Mouse (Mus musculus) MEL (cell line): ENCODE results near the gene Prrx2. TPM values are rescaled to one million over a fixed set of nuclear protein-coding genes. Genes with fewer than 3 reads are reported as not detected.
A peak's percentile ranks its signal among the peaks of the same experiment; 100 is the strongest.
"Not testable (repeated sequence)": the region's sequence is repeated elsewhere in the genome, so short reads cannot be mapped to it uniquely, and the experiment has no call there.

Source experiments
- DNase-seq: peaks from one replicate; pipeline ENCODE4 v3.0.0; 2011; ENCODE audit warnings: low read depth, low spot score
- H3K27ac ChIP-seq: 2 replicates; pipeline ENCODE4 v1.5.1; 2012; ENCODE audit warnings: low read depth, mild to moderate bottlenecking, control low read depth, low read length, moderate library complexity; ENCODE audit not compliant: control insufficient read depth
- H3K27me3 ChIP-seq, 2 experiments: fragments of 150-350 bp in 1 of 2; sonication (generic) in 1 of 2; 2 replicates each; pipeline ENCODE4 v1.6.1; 2012; ENCODE audit warnings: low read length in 2 of 2, mild to moderate bottlenecking in 2 of 2, improper control_type of control experiment in 1 of 2, moderate library complexity in 1 of 2; ENCODE audit not compliant: insufficient read depth in 2 of 2, control insufficient read depth in 1 of 2
- H3K36me3 ChIP-seq, 2 experiments: 2 replicates each; pipeline ENCODE4 v1.6.1; 2012 to 2014; ENCODE audit warnings: low read length in 2 of 2, improper control_type of control experiment in 1 of 2, inconsistent platforms in 1 of 2, mild to moderate bottlenecking in 1 of 2; ENCODE audit not compliant: insufficient read depth in 2 of 2, control insufficient read depth in 1 of 2
- H3K4me1 ChIP-seq, 2 experiments: fragments of 150-350 bp in 1 of 2; sonication (generic) in 1 of 2; 2 replicates each; pipeline ENCODE4 v1.6.1; 2012; ENCODE audit warnings: low read length in 2 of 2, improper control_type of control experiment in 1 of 2, mild to moderate bottlenecking in 1 of 2; ENCODE audit not compliant: insufficient read depth in 2 of 2, control insufficient read depth in 1 of 2
- H3K4me3 ChIP-seq, 2 experiments: fragments of 150-350 bp in 1 of 2; sonication (generic) in 1 of 2; 2 replicates each; pipeline ENCODE4 v1.5.1; 2012; ENCODE audit warnings: low read depth in 2 of 2, low read length in 2 of 2, mild to moderate bottlenecking in 2 of 2, moderate library complexity in 2 of 2, control low read depth in 1 of 2, improper control_type of control experiment in 1 of 2; ENCODE audit not compliant: control insufficient read depth in 1 of 2, insufficient read depth in 1 of 2
- H3K79me2 ChIP-seq: 2 replicates; pipeline ENCODE4 v1.6.1; 2012; ENCODE audit warnings: mild to moderate bottlenecking, low read length, moderate library complexity; ENCODE audit not compliant: control insufficient read depth, poor library complexity, insufficient read depth
- H3K9ac ChIP-seq: 2 replicates; pipeline ENCODE4 v1.6.1; 2012; ENCODE audit warnings: low read depth, mild to moderate bottlenecking, control low read depth, low read length, moderate library complexity; ENCODE audit not compliant: control insufficient read depth, poor library complexity, severe bottlenecking
- H3K9me3 ChIP-seq: fragments of 150-350 bp; sonication (generic); replicated peaks from 2 replicates; pipeline ENCODE4 v1.6.1; 2012; ENCODE audit warnings: mild to moderate bottlenecking, low read length, improper control_type of control experiment, moderate library complexity; ENCODE audit not compliant: insufficient read depth
- CTCF ChIP-seq, 3 experiments: IDR thresholded peaks in 2 of 3; conservative IDR thresholded peaks in 1 of 3; 2 replicates each; pipeline ENCODE4 v1.5.1; 2011 to 2012; ENCODE audit warnings: low read length in 3 of 3, low read depth in 2 of 3, mild to moderate bottlenecking in 2 of 3, improper control_type of control experiment in 1 of 3, inconsistent platforms in 1 of 3, mixed read lengths in 1 of 3, moderate library complexity in 1 of 3; ENCODE audit not compliant: control insufficient read depth in 1 of 3, insufficient read depth in 1 of 3, poor library complexity in 1 of 3, severe bottlenecking in 1 of 3
- ELF1 ChIP-seq: IDR thresholded peaks from 2 replicates; pipeline ENCODE4 v1.6.1; 2014; ENCODE audit warnings: low read depth, mild to moderate bottlenecking, inconsistent platforms, low read length, improper control_type of control experiment, moderate library complexity
- HCFC1 ChIP-seq: IDR thresholded peaks from 2 replicates; pipeline ENCODE4 v1.6.1; 2012; ENCODE audit warnings: low read depth, mild to moderate bottlenecking, inconsistent platforms, low read length, improper control_type of control experiment, moderate library complexity
- JUND ChIP-seq: IDR thresholded peaks from 2 replicates; pipeline ENCODE4 v1.6.1; 2011; ENCODE audit warnings: low read depth, mild to moderate bottlenecking, improper control_type of control experiment, low read length
- MYC ChIP-seq: IDR thresholded peaks from 2 replicates; pipeline ENCODE4 v1.6.1; 2011; ENCODE audit warnings: low read depth, mild to moderate bottlenecking, low read length, improper control_type of control experiment, moderate library complexity
- NRF1 ChIP-seq: IDR thresholded peaks from 2 replicates; pipeline ENCODE4 v1.6.1; 2014; ENCODE audit warnings: low read depth, mild to moderate bottlenecking, inconsistent platforms, low read length, improper control_type of control experiment, moderate library complexity; ENCODE audit not compliant: poor library complexity, insufficient read depth, severe bottlenecking
- POLR2AphosphoS5 ChIP-seq: IDR thresholded peaks from 2 replicates; pipeline ENCODE4 v1.6.1; 2012; ENCODE audit warnings: low read depth, borderline replicate concordance, mild to moderate bottlenecking, inconsistent platforms, low read length, moderate library complexity, mixed read lengths
- SIN3A ChIP-seq: IDR thresholded peaks from 2 replicates; pipeline ENCODE4 v1.6.1; 2012; ENCODE audit warnings: low read length, improper control_type of control experiment, inconsistent platforms
- SMC3 ChIP-seq: IDR thresholded peaks from 2 replicates; pipeline ENCODE4 v1.6.1; 2011; ENCODE audit warnings: low read depth, low read length, improper control_type of control experiment
- TBP ChIP-seq: IDR thresholded peaks from 2 replicates; pipeline ENCODE4 v1.8.0; 2011; ENCODE audit warnings: low read depth, low read length, improper control_type of control experiment
- UBTF ChIP-seq: IDR thresholded peaks from 2 replicates; pipeline ENCODE4 v1.6.1; 2012; ENCODE audit warnings: low read depth, mild to moderate bottlenecking, inconsistent platforms, low read length, improper control_type of control experiment, moderate library complexity, borderline replicate concordance; ENCODE audit not compliant: insufficient read depth
- USF2 ChIP-seq, 2 experiments: IDR thresholded peaks; 2 replicates each; pipeline ENCODE4 v1.6.1; 2011 to 2012; ENCODE audit warnings: improper control_type of control experiment in 2 of 2, low read length in 2 of 2, borderline replicate concordance in 1 of 2, inconsistent platforms in 1 of 2, low read depth in 1 of 2, mild to moderate bottlenecking in 1 of 2; ENCODE audit not compliant: insufficient read depth in 1 of 2
- polyA plus RNA-seq, 2 experiments: library from polyadenylated mRNA; stranded (reverse) in 1 of 2; unstranded in 1 of 2; fragments of >175 nt in 1 of 2; fragments of >200 nt in 1 of 2; gene quantifications; 2 replicates each; pipeline versions ENCODE4 v1.2.1 to v1.2.4; 2012; ENCODE audit warnings: low replicate concordance in 2 of 2, low read depth in 1 of 2; ENCODE audit not compliant: insufficient read length in 2 of 2, insufficient read depth in 1 of 2, missing spikeins in 1 of 2
- total RNA-seq: library from RNA; depleted of rRNA; stranded (reverse); fragments of 300-350 nt; gene quantifications from 2 replicates; pipeline ENCODE4 v1.2.3, GENCODE M21; 2012; rRNA removed

Prrx2 gene
- total and polyA plus RNA-seq, 3 experiments, result not detected

DNA sequence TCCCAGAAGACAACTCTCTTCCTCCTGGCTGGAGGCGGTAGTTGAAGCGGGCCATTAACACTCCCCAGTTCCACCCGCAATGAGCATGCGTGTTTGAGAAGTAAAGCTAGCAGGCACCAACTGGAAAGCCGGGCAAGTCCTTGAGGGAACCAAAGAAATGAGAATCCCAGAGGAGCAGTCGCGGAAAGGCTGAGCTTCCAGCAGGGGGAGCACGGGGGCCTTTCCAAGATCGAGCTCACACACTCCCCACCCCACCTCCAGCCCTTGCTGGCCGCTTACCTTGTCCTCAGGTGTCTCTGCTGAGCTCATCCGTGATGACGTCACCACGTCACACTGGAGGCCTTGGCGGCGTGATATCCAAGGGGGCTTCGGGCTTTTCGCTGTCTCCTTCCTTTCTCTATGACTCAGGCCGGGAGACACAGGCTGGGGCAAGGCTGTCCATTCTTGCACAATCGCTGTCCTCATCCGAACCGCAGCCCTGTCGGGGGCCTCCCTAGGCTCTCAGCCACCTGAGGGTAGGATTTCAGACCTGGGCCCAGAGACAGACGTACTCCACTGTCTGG, 94.8 kb downstream of the Prrx2 start, which contains the start of gene Ptges:
Ptges (minus strand) TSS at position 381 of the 563 bp plus-strand sequence.
- DNase-seq, result peak; percentile 79
- TF ChIP-seq USF2 (IDR thresholded peaks at IDR 0.05; ENCODE audit: borderline replicate concordance in 1 of 2, insufficient read depth in 1 of 2, low read depth in 1 of 2, low read length in 2 of 2) (no peak), UBTF (no peak), CTCF (IDR thresholded peaks at IDR 0.05 in 2 of 3, conservative IDR thresholded peaks at IDR 0.05 in 1 of 3; ENCODE audit: control insufficient read depth in 1 of 3, insufficient read depth in 1 of 3, low read depth in 2 of 3, low read length in 3 of 3, poor library complexity in 1 of 3, severe bottlenecking in 1 of 3) (peak; percentile 56 to 72 (median 59); a peak in 5 of 6 replicates), HCFC1 (0 out of 2 replicates have a peak, but pooled peaks have one; percentile 25), JUND (0 out of 2 replicates have a peak, but pooled peaks have one; percentile 17), POLR2AphosphoS5 (no peak), SMC3 (peak; percentile 34), MYC (no peak), SIN3A (no peak), NRF1 (peak; percentile 54; the same call in 1 of the 2 replicates), ELF1 (0 out of 2 replicates have a peak, but pooled peaks have one; percentile 16)
- H3K27ac ChIP-seq, result peak within 1 kb of the TSS; percentile 68
- no peaks in the 10 kb centered on the region for H3K36me3 ChIP-seq
- H3K27me3 ChIP-seq, result no peaks in the 10 kb centered on the region; a peak in 1 of 4 replicates
- H3K4me3 ChIP-seq, result peak within 1 kb of the TSS; percentile 56 to 62
- peak within 1 kb of the TSS; percentile 74 for H3K9ac ChIP-seq
- H3K79me2 ChIP-seq, result no peaks in the 10 kb centered on the region; the same call in 1 of the 2 replicates
- peaks cover 0 to 12% of the 10 kb centered on the region in 2 experiments; a peak in 3 of 4 replicates for H3K4me1 ChIP-seq
- H3K9me3 ChIP-seq, result no peaks in the 10 kb centered on the region

- H3K79me2 ChIP-seq, H3K9me3 ChIP-seq, H3K27me3 ChIP-seq, H3K36me3 ChIP-seq, H3K27ac ChIP-seq, DNase-seq, H3K9ac ChIP-seq, H3K4me3 ChIP-seq: not testable (repeated sequence)
- peak; percentile 91 for TF ChIP-seq TBP
- peaks cover 0 to 12% of the 10 kb centered on the region in 2 experiments; a peak in 3 of 4 replicates for H3K4me1 ChIP-seq
These were observed 96.1 kb downstream of the Prrx2 start for GRCm38 (mm10) chr2:30930846-30931245.

Other genes with a start within 250 kb of the Prrx2 start
- not detected in 2 replicates for gene Cstad, start 239.9 kb upstream of the Prrx2 start, total RNA-seq
- not detected for gene Cstad, start 239.9 kb upstream of the Prrx2 start, polyA plus RNA-seq
- gene 1700001O22Rik, start 31.3 kb upstream of the Prrx2 start, total RNA-seq, result 0.50 TPM in 1 of 2 replicates, not detected in the other
- gene 1700001O22Rik, start 31.3 kb upstream of the Prrx2 start, polyA plus RNA-seq, result 1 to 10 TPM in 1 of 2 experiments, not detected in 1; 1.8 TPM
- 66.3 and 83.2 TPM in 2 replicates for gene Ntmt1, start 27.1 kb upstream of the Prrx2 start, total RNA-seq
- 10 to 100 TPM in 1 of 2 experiments, not detected in 1; 58.9 TPM for gene Ntmt1, start 27.1 kb upstream of the Prrx2 start, polyA plus RNA-seq
- gene Asb6, start 4.6 kb upstream of the Prrx2 start, total RNA-seq, result 38.5 and 50.1 TPM in 2 replicates
- 10 to 100 TPM in 1 of 2 experiments, not detected in 1; 54.6 TPM for gene Asb6, start 4.6 kb upstream of the Prrx2 start, polyA plus RNA-seq
- not detected in 2 replicates for gene Ptges, start 94.9 kb downstream of the Prrx2 start, total RNA-seq
- not detected for gene Ptges, start 94.9 kb downstream of the Prrx2 start, polyA plus RNA-seq
- gene Tor1b, start 118.0 kb downstream of the Prrx2 start, total RNA-seq, result 26.1 and 36.9 TPM in 2 replicates
- 10 to 100 TPM; 33.0 to 55.6 TPM for gene Tor1b, start 118.0 kb downstream of the Prrx2 start, polyA plus RNA-seq
- 45.8 and 55.6 TPM in 2 replicates for gene Tor1a, start 133.0 kb downstream of the Prrx2 start, total RNA-seq
- gene Tor1a, start 133.0 kb downstream of the Prrx2 start, polyA plus RNA-seq, result 10 to 100 TPM in 1 of 2 experiments, not detected in 1; 60.1 TPM
- gene BC005624, start 147.2 kb downstream of the Prrx2 start, total RNA-seq, result 36.8 and 39.6 TPM in 2 replicates
- 10 to 100 TPM in 1 of 2 experiments, not detected in 1; 63.0 TPM for gene BC005624, start 147.2 kb downstream of the Prrx2 start, polyA plus RNA-seq
- gene Usp20, start 147.3 kb downstream of the Prrx2 start, total RNA-seq, result 7.0 and 9.4 TPM in 2 replicates
- gene Usp20, start 147.3 kb downstream of the Prrx2 start, polyA plus RNA-seq, result 10 to 100 TPM in 1 of 2 experiments, not detected in 1; 10.8 TPM